Comparison of ENCODE assay signal across 8 mouse cellular contexts in the genomic region with DNA sequence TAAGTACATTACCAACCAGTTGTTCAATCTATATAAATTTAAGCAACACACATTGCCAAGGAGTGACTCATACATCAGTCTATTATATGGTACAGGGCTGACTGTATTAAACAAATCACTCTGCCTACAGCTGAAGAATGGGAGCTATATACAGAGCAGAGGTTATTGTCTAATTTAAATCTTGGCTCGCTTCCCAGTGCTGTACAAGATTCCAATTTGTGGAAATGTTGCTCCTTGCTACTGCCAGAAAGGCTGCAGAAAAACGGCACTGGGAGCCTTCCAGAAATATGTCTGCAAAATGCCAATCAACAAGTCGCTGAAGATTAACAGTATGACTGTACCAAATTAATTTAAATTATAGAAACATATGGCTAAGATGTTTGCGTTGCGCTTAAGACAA. TPM values are rescaled to one million over a fixed set of nuclear protein-coding genes. Genes with fewer than 3 reads are reported as not detected.
DNase-seq lines count a peak whose midpoint lies in the region; ATAC-seq lines count a peak whose summit lies in the region.

No protein-coding gene starts in this region.

- ATAC-seq in granulocyte monocyte progenitor cell, adult 5-6 weeks (replicated peaks; ENCODE audit: poor library complexity, severe bottlenecking) = peak; percentile 40; the same call in 1 of the 2 replicates
- no peak for ATAC-seq in cerebellum, adult (ENCODE audit: insufficient number of reproducible peaks, low FRiP score, low TSS enrichment)

- DNase-seq in heart, adult 18-20 months = peak; percentile 4 to 11
- no peak for DNase-seq in heart, adult 9 months (ENCODE audit: low spot score in 2 of 2)
- peak; percentile 49 for DNase-seq in NIH3T3 (ENCODE audit: low read depth)
- DNase-seq in left cerebral cortex, postnatal 14 days (ENCODE audit: low spot score in 2 of 2) = peak; percentile 63 to 64
- no peak for DNase-seq in gastrocnemius, postnatal 36 days
- DNase-seq in adrenal gland, adult (ENCODE audit: inconsistent age in 2 of 2, low spot score in 1 of 2) = no peak

- intact Hi-C loops in left cerebral cortex, postnatal 14 days (cut with DNase I) = no loop called here
- intact Hi-C loops in gastrocnemius, postnatal 36 days (cut with DNase I) = no loop called here

RNA-seq across cellular contexts. Expression of a gene that starts 45.9 kb away (rescaled TPM):
- 1 to 10 TPM; 1.3 to 2.1 TPM for total RNA-seq in heart, adult 18-20 months (2021)
- total RNA-seq in granulocyte monocyte progenitor cell, adult 5-6 weeks (2014; fragmentation: Nextera tagmentation) = not detected in 2 replicates
- not detected in 2 replicates for total RNA-seq in granulocyte monocyte progenitor cell, adult 5-6 weeks (2017)
- 10 to 100 TPM; 18.3 to 18.5 TPM for total RNA-seq in left cerebral cortex, postnatal 14 days (2021)
- under 1 TPM in 1 of 2 experiments, not detected in 1; 0.23 TPM for total RNA-seq in gastrocnemius, postnatal 36 days (2021)

Comparison
In these comparisons a context has a peak if more than half of its experiments do, and no peak if none do; other contexts are left out.
1. DNase-seq: peak in heart, adult 18-20 months (2 of 2), NIH3T3 (single experiment) and left cerebral cortex, postnatal 14 days (2 of 2); none in heart, adult 9 months (0 of 2), gastrocnemius, postnatal 36 days (0 of 2) and adrenal gland, adult (0 of 2).
2. RNA of a gene that starts 45.9 kb away (total RNA-seq): 18.3 to 18.5 TPM in left cerebral cortex, postnatal 14 days; 1.3 to 2.1 TPM in heart, adult 18-20 months, 0.23 TPM in gastrocnemius, postnatal 36 days and not detected in granulocyte monocyte progenitor cell, adult 5-6 weeks; every median in the first group is over 4 times any median in the second.